Mouse (Mus musculus) stomach, embryonic 16.5 days (tissue): ENCODE results near the gene Magel2. TPM values are rescaled to one million over a fixed set of nuclear protein-coding genes. Genes with fewer than 3 reads are reported as not detected.

ENCODE experiments used
- ATAC-seq: fragments of 200-750 bp; cut with Nextera tagmentation; 2 replicates; pipeline ENCODE4 v1.8.0; 2017; ENCODE audit warnings: moderate number of reproducible peaks, moderate TSS enrichment; ENCODE audit not compliant: insufficient read depth, low FRiP score
- H3K27ac ChIP-seq: fragments of 300-500 bp; sonication (generic); 2 replicates; pipeline ENCODE4 v1.5.1; 2014; ENCODE audit warnings: low read length
- H3K27me3 ChIP-seq: fragments of 300-500 bp; sonication (generic); 2 replicates; pipeline ENCODE4 v1.6.1; 2014; ENCODE audit warnings: low read length, control low read depth, mixed read lengths; ENCODE audit not compliant: control insufficient read depth, insufficient read depth
- H3K36me3 ChIP-seq: fragments of 300-500 bp; sonication (generic); 2 replicates; pipeline ENCODE4 v1.6.1; 2014; ENCODE audit warnings: low read length; ENCODE audit not compliant: control insufficient read depth, insufficient read depth
- H3K4me1 ChIP-seq: fragments of 300-500 bp; sonication (generic); 2 replicates; pipeline ENCODE4 v1.6.1; 2014; ENCODE audit warnings: low read length, control low read depth, mixed read lengths; ENCODE audit not compliant: control insufficient read depth, insufficient read depth
- H3K4me2 ChIP-seq: fragments of 300-500 bp; sonication (generic); 2 replicates; pipeline ENCODE4 v1.6.1; 2014; ENCODE audit warnings: low read depth, low read length, mixed read lengths
- H3K4me3 ChIP-seq: fragments of 300-500 bp; sonication (generic); replicated peaks from 2 replicates; pipeline ENCODE4 v1.5.1; 2014; ENCODE audit warnings: mild to moderate bottlenecking, low read length
- H3K9ac ChIP-seq: fragments of 300-500 bp; sonication (generic); 2 replicates; pipeline ENCODE4 v1.6.1; 2014; ENCODE audit warnings: low read length
- H3K9me3 ChIP-seq: fragments of 300-500 bp; sonication (generic); replicated peaks from 2 replicates; pipeline ENCODE4 v1.6.1; 2016; ENCODE audit warnings: low read length, control low read depth; ENCODE audit not compliant: control insufficient read depth
- WGBS: fragments of 180-500 bp; shearing (Covaris S2); extraction: QIAGEN DNeasy Blood & Tissue Kit; methylation state at CpG from one replicate; pipeline ENCODE4 v1.1.7; 2014; 5-methylcytosine and 5-hydroxymethylcytosine counted together
- polyA plus RNA-seq: library from polyadenylated mRNA; unstranded; fragments of >200 nt; fragmentation: Nextera tagmentation; extraction: Ambion mirVana; gene quantifications from 2 replicates; pipeline ENCODE4 v1.2.1, GENCODE M21; 2015

The Magel2 gene
- polyA plus RNA-seq, 1 experiment from 2014 or later = 1.6 TPM

DNA sequence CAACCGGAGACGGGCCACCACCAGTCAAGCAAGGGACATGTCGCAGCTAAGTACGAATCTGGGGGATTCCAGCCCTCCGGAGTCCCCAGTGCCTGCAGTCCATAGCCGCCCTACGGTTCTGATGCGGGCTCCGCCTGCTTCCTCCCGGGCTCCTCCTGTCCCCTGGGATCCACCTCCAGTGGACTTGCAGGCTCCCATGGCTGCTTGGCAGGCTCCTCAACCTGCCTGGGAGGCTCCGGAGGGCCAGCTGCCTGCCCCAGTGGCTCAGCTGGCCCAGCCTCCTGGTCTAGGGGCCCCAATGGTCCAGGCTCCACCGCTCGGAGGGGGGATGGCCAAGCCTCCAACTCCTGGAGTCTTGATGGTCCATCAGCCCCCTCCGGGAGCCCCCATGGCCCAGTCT, 503 bp downstream of the Magel2 start:
- no peaks in the 10 kb centered on the region for H3K27me3 ChIP-seq
- peak; percentile 46; the same call in 1 of the 2 replicates for ATAC-seq
- no peaks in the 10 kb centered on the region for H3K36me3 ChIP-seq
- peak overlapping the region; percentile 54 for H3K4me2 ChIP-seq
- H3K4me1 ChIP-seq = no peaks in the 10 kb centered on the region
- H3K9me3 ChIP-seq = 0 out of 2 replicates have a peak, but pooled peaks cover 5% of the 10 kb centered on the region
- 20% methylated on average over 14 of the region's 14 CpGs for whole genome bisulfite sequencing
- peak overlapping the region; percentile 70 for H3K9ac ChIP-seq
- no peak overlapping the region for H3K27ac ChIP-seq
- peak overlapping the region; percentile 52 for H3K4me3 ChIP-seq

DNA sequence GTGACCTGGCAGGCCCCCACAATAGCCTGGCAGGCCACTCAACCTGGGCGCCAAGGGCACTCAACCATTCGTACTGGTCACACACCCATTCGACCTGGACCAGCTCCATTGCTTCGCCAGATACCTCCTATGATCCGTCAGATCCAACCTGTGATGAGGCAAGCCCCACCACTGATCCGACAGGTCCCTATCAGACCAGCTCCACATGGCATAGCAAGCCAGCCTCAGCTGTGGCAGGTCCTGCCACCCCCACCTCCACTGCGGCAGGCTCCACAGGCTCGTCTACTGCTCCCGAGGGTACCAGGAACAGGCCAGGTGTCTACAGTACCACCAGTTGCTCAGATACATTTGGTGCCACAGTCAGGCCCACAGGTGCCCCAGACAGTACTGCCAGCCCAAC, 1.7 kb downstream of the Magel2 start:
- no peak for ATAC-seq
- Histone ChIP-seq H3K27ac (no peak overlapping the region), H3K9me3 (0 out of 2 replicates have a peak, but pooled peaks cover 5% of the 10 kb centered on the region), H3K9ac (no peak overlapping the region), H3K4me2 (no peak overlapping the region), H3K36me3 (no peaks in the 10 kb centered on the region), H3K27me3 (no peaks in the 10 kb centered on the region), H3K4me1 (no peaks in the 10 kb centered on the region), H3K4me3 (no peak overlapping the region)
- 86% methylated on average over 9 of the region's 9 CpGs for WGBS

- Histone ChIP-seq H3K4me1 (no peaks in the 10 kb centered on the region), H3K27me3 (no peaks in the 10 kb centered on the region), H3K27ac (no peak overlapping the region), H3K36me3 (no peaks in the 10 kb centered on the region), H3K9ac (no peak overlapping the region), H3K9me3 (0 out of 2 replicates have a peak, but pooled peaks cover 5% of the 10 kb centered on the region), H3K4me3 (no peak overlapping the region), H3K4me2 (no peak overlapping the region)
- 3% methylated on average over 2 of the region's 2 CpGs for WGBS
- ATAC-seq = peak; percentile 58; the same call in 1 of the 2 replicates
These were observed 5.6 kb downstream of the Magel2 start for GRCm38 (mm10) chr7:62382391-62382790.

DNA sequence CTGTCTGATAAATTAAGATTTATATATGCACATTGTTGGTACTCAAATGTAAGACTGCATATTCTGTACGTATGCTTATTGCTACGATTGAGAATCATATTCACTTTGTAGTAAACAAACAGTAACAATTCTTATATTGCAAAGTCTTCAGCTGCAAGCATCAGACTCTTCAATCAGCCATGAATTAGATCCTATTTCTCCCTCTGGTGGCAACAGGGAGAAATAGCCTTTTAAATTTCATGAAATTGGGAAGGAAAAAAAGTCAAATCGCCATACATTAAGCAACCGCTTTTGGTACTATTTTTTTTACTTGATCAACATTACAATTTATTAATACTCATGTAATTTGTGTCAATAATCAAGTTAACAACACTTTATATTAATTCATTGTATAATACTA, 11.5 kb downstream of the Magel2 start:
- Histone ChIP-seq H3K4me3 (no peak overlapping the region), H3K27ac (no peak overlapping the region), H3K4me2 (no peak overlapping the region), H3K36me3 (no peaks in the 10 kb centered on the region), H3K4me1 (no peaks in the 10 kb centered on the region), H3K9me3 (no peaks in the 10 kb centered on the region), H3K27me3 (no peaks in the 10 kb centered on the region), H3K9ac (no peak overlapping the region)
- 36% methylated on average over 4 of the region's 4 CpGs for WGBS
- ATAC-seq = no peak

- H3K4me2 ChIP-seq = no peak overlapping the region
- no peaks in the 10 kb centered on the region for H3K36me3 ChIP-seq
- no peak overlapping the region for H3K27ac ChIP-seq
- H3K9ac ChIP-seq = no peak overlapping the region
- H3K9me3 ChIP-seq = no peaks in the 10 kb centered on the region
- no peaks in the 10 kb centered on the region for H3K4me1 ChIP-seq
- no peak for ATAC-seq
- H3K4me3 ChIP-seq = no peak overlapping the region
- 44% methylated on average over 1 of the region's 1 CpGs for WGBS
- no peaks in the 10 kb centered on the region for H3K27me3 ChIP-seq
These were observed 15.4 kb downstream of the Magel2 start for GRCm38 (mm10) chr7:62392202-62392601.

DNA sequence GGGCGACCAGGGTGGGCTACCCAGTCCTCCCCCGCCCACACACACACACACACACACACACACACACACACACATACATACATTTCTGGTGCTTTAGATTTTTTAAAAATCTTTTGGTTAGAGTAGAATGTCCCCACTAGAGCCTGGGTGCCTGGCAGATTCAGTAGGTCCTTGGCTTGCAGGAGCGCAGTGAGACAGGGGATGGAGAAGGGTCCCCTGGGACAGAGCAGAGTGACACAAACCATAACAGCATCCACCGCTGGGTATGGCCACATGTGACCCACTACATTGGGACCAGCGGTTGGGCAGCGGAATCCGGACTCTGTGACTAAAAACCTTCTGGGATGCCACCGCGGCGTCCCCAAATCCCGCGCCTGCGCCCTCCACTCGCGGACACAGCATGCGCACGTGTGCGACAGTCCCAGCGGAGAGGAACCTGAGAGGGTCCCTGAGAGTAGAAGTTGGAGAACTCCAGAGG, 29.8 kb downstream of the Magel2 start:
- Histone ChIP-seq H3K27me3 (no peaks in the 10 kb centered on the region), H3K4me3 (no peak overlapping the region), H3K27ac (no peak overlapping the region), H3K9me3 (peaks cover 4% of the 10 kb centered on the region; the same call in 1 of the 2 replicates), H3K4me2 (peak overlapping the region; percentile 6; the same call in 1 of the 2 replicates), H3K36me3 (no peaks in the 10 kb centered on the region), H3K4me1 (no peaks in the 10 kb centered on the region), H3K9ac (no peak overlapping the region)
- 44% methylated on average over 19 of the region's 19 CpGs for WGBS
- ATAC-seq = no peak

GRCm38 (mm10) chr7:62407803-62408202, 31.0 kb downstream of the Magel2 start:
- Histone ChIP-seq H3K4me3 (no peak overlapping the region), H3K9ac (no peak overlapping the region), H3K27ac (no peak overlapping the region), H3K27me3 (no peaks in the 10 kb centered on the region), H3K4me2 (no peak overlapping the region), H3K4me1 (no peaks in the 10 kb centered on the region), H3K36me3 (no peaks in the 10 kb centered on the region), H3K9me3 (peaks cover 4% of the 10 kb centered on the region; the same call in 1 of the 2 replicates)
- ATAC-seq = no peak
- WGBS = 53% methylated on average over 3 of the region's 3 CpGs

DNA sequence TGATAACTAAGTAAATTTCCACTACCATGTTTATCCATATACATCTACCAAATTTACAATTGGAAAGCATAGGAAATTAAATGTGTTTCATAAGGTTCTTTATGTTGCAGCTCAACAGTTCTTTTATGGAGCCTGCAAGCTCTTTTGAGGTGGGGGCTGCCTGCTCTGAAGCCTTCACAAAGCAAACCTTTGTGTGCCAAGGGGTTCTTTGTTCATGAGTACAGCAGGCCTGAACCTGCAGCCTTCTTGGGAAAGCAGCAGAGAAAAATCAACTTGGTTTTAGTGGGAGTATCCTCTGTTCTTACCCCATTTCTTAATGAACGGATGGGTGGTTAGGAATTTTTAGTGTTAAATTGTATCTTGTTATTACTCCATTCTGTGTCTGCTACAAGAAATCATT, 38.4 kb downstream of the Magel2 start:
- ATAC-seq = no peak
- Histone ChIP-seq H3K4me3 (no peak overlapping the region), H3K4me1 (peaks cover 7% of the 10 kb centered on the region; the same call in 1 of the 2 replicates), H3K27me3 (no peaks in the 10 kb centered on the region), H3K9me3 (no peaks in the 10 kb centered on the region; the same call in 1 of the 2 replicates), H3K9ac (no peak overlapping the region), H3K27ac (no peak overlapping the region), H3K4me2 (no peak overlapping the region), H3K36me3 (no peaks in the 10 kb centered on the region)
- 64% methylated on average over 1 of the region's 1 CpGs for WGBS

GRCm38 (mm10) chr7:62416173-62416572, 39.4 kb downstream of the Magel2 start:
- Histone ChIP-seq H3K9ac (no peak overlapping the region), H3K36me3 (no peaks in the 10 kb centered on the region), H3K4me1 (peaks cover 7% of the 10 kb centered on the region; the same call in 1 of the 2 replicates), H3K4me3 (no peak overlapping the region), H3K27ac (no peak overlapping the region), H3K9me3 (no peaks in the 10 kb centered on the region; the same call in 1 of the 2 replicates), H3K27me3 (no peaks in the 10 kb centered on the region), H3K4me2 (no peak overlapping the region)
- no peak for ATAC-seq
